ENCODE assay signal across 8 mouse cellular contexts in the genomic region with DNA sequence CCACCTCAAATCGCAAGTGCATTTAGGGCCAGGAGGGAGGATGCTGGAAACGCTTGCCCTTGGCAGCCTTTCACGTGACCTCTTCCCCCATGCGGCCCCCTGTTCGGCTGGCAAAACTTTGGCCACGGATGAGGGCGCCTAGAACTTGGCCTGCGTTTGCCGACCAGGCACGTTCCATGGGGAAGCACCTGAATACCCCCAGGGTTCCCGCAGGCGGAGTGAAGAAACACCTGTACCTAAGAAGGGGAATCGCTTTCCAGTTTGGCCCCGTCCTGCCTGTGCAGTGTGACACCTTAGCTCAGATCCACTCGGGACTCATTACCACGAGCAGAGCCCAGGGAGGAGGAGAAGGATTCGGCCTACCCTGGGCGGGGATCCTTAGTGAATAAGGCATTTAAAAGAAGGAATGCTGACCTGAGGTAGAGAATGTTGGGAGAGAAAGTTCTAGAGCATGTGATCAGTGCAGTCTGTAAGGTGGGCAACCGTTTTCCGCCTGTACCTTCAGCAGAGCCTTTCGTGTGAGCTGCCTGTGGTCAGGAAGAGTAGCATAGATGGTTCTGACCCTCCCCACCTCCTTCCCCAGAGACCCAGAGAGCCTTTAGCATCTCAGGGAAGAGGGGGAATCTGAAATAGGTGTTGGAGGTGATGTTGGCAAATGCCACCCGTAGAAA. TPM values are rescaled to one million over a fixed set of nuclear protein-coding genes. Genes with fewer than 3 reads are reported as not detected.
DNase-seq lines count a peak whose midpoint lies in the region; ATAC-seq and TF ChIP-seq lines count a peak whose summit lies in the region.

No protein-coding gene starts in this region.

- H3K4me1 ChIP-seq in hindbrain, embryonic 10.5 days (replicated peaks) = peaks cover 54% of the 10 kb centered on the region
- H3K4me1 ChIP-seq in limb, embryonic 14.5 days (ENCODE audit: control insufficient read depth, insufficient read depth, low read length) = peaks cover 32% of the 10 kb centered on the region
- H3K4me1 ChIP-seq in small intestine, adult 2 months (ENCODE audit: control insufficient read depth, insufficient read depth, insufficient read length, low read length) = peaks cover 4% of the 10 kb centered on the region; the same call in 1 of the 2 replicates

- TF ChIP-seq CTCF in small intestine, adult 2 months (IDR thresholded peaks at IDR 0.05; ENCODE audit: extremely low read depth, insufficient read length, insufficient replicate concordance, low read depth, low read length) = no peak

- DNase-seq in ovary, postnatal 10 days (ENCODE audit: low spot score) = peak; percentile 18
- DNase-seq in ovary, postnatal 14 days (ENCODE audit: low spot score) = no peak
- DNase-seq in cerebellum, postnatal 36 days = peak; percentile 38 to 41
- DNase-seq in hindbrain, embryonic 10.5 days (ENCODE audit: low spot score) = peak; percentile 47
- DNase-seq in limb, embryonic 14.5 days (ENCODE audit: low spot score) = no peak
- no peak for DNase-seq in natural killer cell, adult 2 months (ENCODE audit: low spot score in 2 of 2)
- DNase-seq in frontal cortex, postnatal 14 days (ENCODE audit: low spot score in 2 of 2) = no peak

- no peaks in the 10 kb centered on the region for H3K36me3 ChIP-seq in hindbrain, embryonic 10.5 days
- no peaks in the 10 kb centered on the region for H3K36me3 ChIP-seq in limb, embryonic 14.5 days (ENCODE audit: control insufficient read depth, insufficient read depth, low read length)
- no peaks in the 10 kb centered on the region for H3K36me3 ChIP-seq in small intestine, adult 2 months (ENCODE audit: control insufficient read depth, insufficient read depth, low read length)

- peak overlapping the region; percentile 82 for H3K4me2 ChIP-seq in limb, embryonic 14.5 days (replicated peaks; ENCODE audit: low read depth, low read length, severe bottlenecking)

- no peak for TF ChIP-seq POLR2A in limb, embryonic 14.5 days (IDR thresholded peaks at IDR 0.05; ENCODE audit: borderline replicate concordance, extremely low read depth, insufficient read depth, insufficient read length)
- TF ChIP-seq POLR2A in small intestine, adult 2 months (IDR thresholded peaks at IDR 0.05; ENCODE audit: low read depth, low read length) = no peak

- ATAC-seq in limb, embryonic 14.5 days (ENCODE audit: low FRiP score, low read depth) = no peak

- H3K9me3 ChIP-seq in hindbrain, embryonic 10.5 days = no peaks in the 10 kb centered on the region
- no peaks in the 10 kb centered on the region for H3K9me3 ChIP-seq in limb, embryonic 14.5 days (ENCODE audit: control insufficient read depth, low read length)

- no peaks in the 10 kb centered on the region for H3K27me3 ChIP-seq in hindbrain, embryonic 10.5 days (ENCODE audit: insufficient read depth, poor library complexity, severe bottlenecking)
- H3K27me3 ChIP-seq in limb, embryonic 14.5 days (ENCODE audit: control insufficient read depth, insufficient read depth, low read length) = no peaks in the 10 kb centered on the region
- no peaks in the 10 kb centered on the region for H3K27me3 ChIP-seq in small intestine, adult 2 months (ENCODE audit: control insufficient read depth, insufficient read depth, low read length)

- peak overlapping the region; percentile 98 for H3K27ac ChIP-seq in hindbrain, embryonic 10.5 days
- peak overlapping the region; percentile 96 for H3K27ac ChIP-seq in limb, embryonic 14.5 days (replicated peaks; ENCODE audit: low read depth, low read length)
- peak overlapping the region; percentile 20; the same call in 1 of the 2 replicates for H3K27ac ChIP-seq in small intestine, adult 2 months (ENCODE audit: insufficient read depth, low read depth, low read length)

- peak overlapping the region; percentile 94 for H3K9ac ChIP-seq in limb, embryonic 14.5 days (ENCODE audit: low read depth, low read length, severe bottlenecking)

- 6% methylated on average over 22 of the region's 22 CpGs for WGBS in hindbrain, embryonic 10.5 days
- WGBS in limb, embryonic 14.5 days = 8% methylated on average over 22 of the region's 22 CpGs
- 8% methylated on average over 22 of the region's 22 CpGs for WGBS in small intestine, adult 2 months

- peak overlapping the region; percentile 94 for H3K4me3 ChIP-seq in hindbrain, embryonic 10.5 days
- peak overlapping the region; percentile 90 for H3K4me3 ChIP-seq in limb, embryonic 14.5 days (replicated peaks; ENCODE audit: low read length)
- peak overlapping the region; percentile 87 for H3K4me3 ChIP-seq in small intestine, adult 2 months (ENCODE audit: low read depth, low read length)

RNA-seq across cellular contexts. Expression of a gene that starts 1.3 kb away (rescaled TPM):
- 13.0 TPM in 2 replicates for polyA plus RNA-seq in hindbrain, embryonic 10.5 days (2016; fragmentation: Nextera tagmentation; extraction: Ambion mirVana)
- polyA plus RNA-seq in limb, embryonic 14.5 days (2012; rRNA removed) = 32.3 and 41.2 TPM in 2 replicates
- 27.8 and 31.9 TPM in 2 replicates for polyA plus RNA-seq in limb, embryonic 14.5 days (2014; fragmentation: Nextera tagmentation; extraction: Ambion mirVana)
- polyA plus RNA-seq in small intestine, adult 2 months (2012; rRNA removed) = 12.0 and 51.4 TPM in 2 replicates

RNA-seq across cellular contexts. Expression of a gene that starts 28.1 kb away (rescaled TPM):
- polyA plus RNA-seq in hindbrain, embryonic 10.5 days (2016; fragmentation: Nextera tagmentation; extraction: Ambion mirVana) = 91.5 and 96.0 TPM in 2 replicates
- polyA plus RNA-seq in limb, embryonic 14.5 days (2012; rRNA removed) = 19.5 and 20.5 TPM in 2 replicates
- polyA plus RNA-seq in limb, embryonic 14.5 days (2014; fragmentation: Nextera tagmentation; extraction: Ambion mirVana) = 53.4 and 55.4 TPM in 2 replicates
- 2.0 and 3.8 TPM in 2 replicates for polyA plus RNA-seq in small intestine, adult 2 months (2012; rRNA removed)

Comparison
In these comparisons a context has a peak if more than half of its experiments do, and no peak if none do; other contexts are left out.
1. DNase-seq: peak in ovary, postnatal 10 days (single experiment), cerebellum, postnatal 36 days (2 of 2) and hindbrain, embryonic 10.5 days (single experiment); none in ovary, postnatal 14 days (single experiment), limb, embryonic 14.5 days (single experiment), natural killer cell, adult 2 months (0 of 2) and frontal cortex, postnatal 14 days (0 of 2).
2. H3K27ac ChIP-seq: peak in every context shown above with its lines; median percentile 98 in hindbrain, embryonic 10.5 days; 96 in limb, embryonic 14.5 days; 20 in small intestine, adult 2 months.
3. Peak in every context shown above with its lines, with median percentiles within 50 percentile points of each other: H3K4me3 ChIP-seq.